Mouse (Mus musculus): ENCODE measurements at regions not wholly inside any gene's neighbourhood (a gene's known extent, or its start where the extent isn't known, plus 50 kb on each side); places are given as distances from the start of the nearest gene placed in this dataset.
A peak's percentile ranks its signal among the peaks of the same experiment; 100 is the strongest.

DNA sequence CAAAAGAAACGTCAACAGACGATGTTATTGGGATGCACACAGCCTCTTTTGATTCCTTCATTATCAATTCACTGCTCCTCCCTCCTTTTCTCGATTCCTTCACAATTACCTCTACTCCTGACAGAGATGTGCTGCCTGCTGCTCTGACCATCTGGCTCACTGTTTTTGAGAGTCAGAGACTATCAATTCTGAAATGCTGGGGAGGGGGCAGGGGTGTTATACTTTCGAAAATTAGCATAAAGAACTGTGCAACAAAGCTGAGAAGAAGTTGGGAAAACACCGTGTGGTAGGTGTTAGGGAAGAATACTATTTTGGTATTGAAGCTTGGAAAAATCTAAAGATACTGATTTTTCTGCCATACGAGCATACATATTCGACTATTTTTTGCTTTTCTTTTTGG, 96.4 kb downstream of the Nedd1 start:
- DNase-seq (ENCODE audit: low spot score): no peak

- no peak for DNase-seq (ENCODE audit: low spot score)
These were observed 106.4 kb downstream of the Nedd1 start for GRCm38 (mm10) chr10:92615684-92616379.

DNA sequence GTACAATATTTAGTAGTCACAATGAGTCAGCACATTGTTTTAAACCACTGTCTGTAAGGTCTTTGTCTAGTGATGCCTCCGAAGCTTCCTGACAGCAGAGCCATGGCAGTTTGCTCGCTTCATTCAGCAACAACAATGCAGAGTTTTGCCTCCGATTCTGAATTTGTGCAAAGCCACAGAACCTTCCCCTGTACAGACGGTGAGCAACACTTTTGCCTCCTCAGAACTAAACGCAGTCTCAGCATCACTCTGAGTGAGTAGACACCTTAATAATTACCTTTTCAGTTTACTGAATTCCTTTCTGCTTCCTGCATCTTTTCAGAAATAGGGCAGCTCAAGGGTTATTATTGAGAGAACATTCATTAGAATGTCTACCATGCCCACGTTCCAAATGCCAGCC, 107.9 kb downstream of the Nedd1 start:
- no peak for DNase-seq (ENCODE audit: low spot score)

- no peak for DNase-seq (ENCODE audit: low spot score)
These were observed 111.2 kb downstream of the Nedd1 start for GRCm38 (mm10) chr10:92611060-92611459.

DNA sequence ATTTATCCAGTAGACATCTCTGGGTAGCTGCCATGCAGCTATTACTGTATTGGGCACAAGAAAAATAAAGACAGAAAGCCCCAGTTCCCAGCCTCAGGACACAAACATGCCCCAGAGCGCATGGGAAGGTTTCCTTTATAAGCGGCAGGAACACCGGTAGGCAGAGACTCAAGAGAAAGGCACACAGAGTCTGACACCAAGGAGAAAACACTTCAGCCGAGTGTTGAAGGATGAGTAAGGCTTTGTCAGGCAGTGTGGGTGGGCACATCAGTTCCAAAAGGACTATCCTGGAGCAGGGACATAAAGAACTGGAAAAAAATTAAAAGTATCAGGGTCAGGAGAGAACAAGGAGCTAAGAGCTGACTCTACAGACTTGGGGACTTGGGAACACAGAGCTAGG, 115.5 kb downstream of the Nedd1 start:
- no peak for DNase-seq (ENCODE audit: low spot score)

DNA sequence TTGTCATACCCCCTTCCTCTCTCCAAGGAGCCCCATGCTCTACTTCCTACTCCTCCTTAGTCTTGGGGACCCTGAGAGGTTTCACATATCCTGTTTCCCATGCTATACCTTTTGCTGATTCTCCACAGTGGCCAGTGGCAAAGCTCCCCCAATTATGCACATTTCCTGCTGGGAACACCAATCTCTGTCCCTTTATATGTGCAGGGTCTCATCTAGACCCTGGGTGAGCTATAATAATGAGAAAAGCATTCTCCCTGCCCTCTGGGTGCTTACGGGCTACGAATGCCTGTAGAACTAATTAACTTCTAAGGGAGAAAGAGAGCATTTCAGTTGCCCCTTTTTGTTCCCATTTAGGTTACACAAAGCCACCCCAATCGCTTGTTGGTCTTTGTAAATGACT, 116.6 kb downstream of the Nedd1 start:
- DNase-seq (ENCODE audit: low spot score): no peak

GRCm38 (mm10) chr10:92600116-92600515, 122.1 kb downstream of the Nedd1 start:
- DNase-seq (ENCODE audit: low spot score): no peak

DNA sequence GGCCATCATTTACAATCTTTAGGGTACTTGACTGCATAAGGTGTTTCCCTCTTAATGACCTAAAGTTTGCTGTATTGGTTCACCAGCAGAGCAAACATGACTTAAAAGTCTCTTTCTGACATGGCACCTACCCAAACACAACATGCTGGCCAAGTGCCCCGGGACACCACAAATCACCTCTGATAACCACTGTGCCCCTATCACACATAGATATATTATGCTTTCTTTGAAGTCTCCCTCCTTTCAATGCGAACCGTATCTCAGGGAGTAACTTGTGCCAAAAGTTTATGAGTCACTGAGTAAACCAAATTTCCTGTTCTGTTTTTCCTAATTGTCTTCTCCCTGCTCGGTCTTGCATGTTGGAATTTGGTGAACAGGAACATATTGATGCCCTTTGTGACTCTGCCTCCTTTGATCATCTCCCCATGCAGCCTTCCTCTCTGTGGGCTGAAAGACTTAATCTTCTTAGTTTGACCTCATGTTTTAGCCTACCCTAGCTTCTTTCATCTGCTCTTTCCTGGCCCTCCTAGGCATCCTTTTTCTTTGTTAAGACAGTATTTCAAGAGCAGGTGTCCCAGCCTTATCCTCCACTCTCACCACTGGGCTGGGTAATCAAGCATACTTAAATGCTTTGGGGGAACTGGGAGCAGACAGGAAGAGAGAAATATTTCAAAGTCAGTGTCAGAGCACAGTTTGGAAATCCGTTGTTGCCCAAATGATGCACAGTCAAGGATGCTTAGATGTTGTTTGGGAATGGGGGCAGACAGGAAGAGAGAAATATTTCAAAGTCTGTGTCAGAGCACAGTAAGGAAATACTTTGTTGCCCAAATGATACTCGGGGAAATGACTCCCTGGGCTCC, 126.5 kb downstream of the Nedd1 start:
- DNase-seq (ENCODE audit: low spot score): no peak

DNA sequence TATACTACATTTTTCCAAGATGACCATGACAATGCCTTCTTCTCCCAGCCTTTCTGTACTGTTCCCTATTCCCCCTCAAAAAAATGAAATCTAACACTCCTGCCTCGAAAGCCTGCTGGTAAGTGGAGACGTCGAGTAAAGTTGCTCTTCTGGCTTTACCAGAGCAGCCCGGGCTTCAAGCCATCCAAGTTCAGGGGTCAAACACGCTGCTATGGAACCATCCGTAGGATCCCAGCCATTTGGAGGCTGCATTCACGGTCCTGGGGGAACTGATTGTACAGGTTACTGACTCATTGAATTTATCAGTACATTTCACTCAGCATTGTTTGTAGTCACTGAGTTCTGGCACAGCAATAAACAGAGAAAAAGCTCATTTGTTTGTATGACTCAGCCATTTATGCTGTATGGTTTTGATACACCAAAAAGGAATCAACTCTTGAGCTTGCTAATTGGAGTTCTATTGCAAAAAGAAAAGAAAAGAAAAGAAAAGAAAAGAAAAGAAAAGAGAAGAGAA, 128.2 kb downstream of the Nedd1 start:
- DNase-seq (ENCODE audit: low spot score): peak; percentile 19

GRCm38 (mm10) chr10:92578872-92579271, 143.3 kb downstream of the Nedd1 start:
- DNase-seq (ENCODE audit: low spot score): no peak

- DNase-seq (ENCODE audit: low spot score): no peak
These were observed 151.7 kb downstream of the Nedd1 start for GRCm38 (mm10) chr10:92570496-92570895.

DNA sequence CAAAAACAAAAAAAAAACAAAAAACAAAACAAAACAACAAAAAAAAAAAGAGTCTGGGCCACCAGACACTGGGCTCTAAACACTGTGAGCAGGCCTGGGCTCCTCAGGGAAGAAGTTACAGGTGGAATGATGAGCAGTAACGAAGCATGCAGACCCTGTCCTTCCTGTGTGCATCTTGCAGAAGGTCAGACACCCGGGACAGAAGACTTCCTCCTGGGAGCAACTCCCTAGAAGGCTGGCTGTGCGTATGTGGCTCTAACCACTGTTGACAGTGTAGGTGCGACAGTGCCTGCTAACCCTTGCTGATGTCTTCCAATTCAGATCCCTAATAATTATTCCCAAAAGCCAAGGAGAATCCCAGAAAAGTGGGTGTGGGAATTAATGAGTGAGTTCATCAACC, 164.8 kb downstream of the Nedd1 start:
- DNase-seq (ENCODE audit: low spot score): no peak

DNA sequence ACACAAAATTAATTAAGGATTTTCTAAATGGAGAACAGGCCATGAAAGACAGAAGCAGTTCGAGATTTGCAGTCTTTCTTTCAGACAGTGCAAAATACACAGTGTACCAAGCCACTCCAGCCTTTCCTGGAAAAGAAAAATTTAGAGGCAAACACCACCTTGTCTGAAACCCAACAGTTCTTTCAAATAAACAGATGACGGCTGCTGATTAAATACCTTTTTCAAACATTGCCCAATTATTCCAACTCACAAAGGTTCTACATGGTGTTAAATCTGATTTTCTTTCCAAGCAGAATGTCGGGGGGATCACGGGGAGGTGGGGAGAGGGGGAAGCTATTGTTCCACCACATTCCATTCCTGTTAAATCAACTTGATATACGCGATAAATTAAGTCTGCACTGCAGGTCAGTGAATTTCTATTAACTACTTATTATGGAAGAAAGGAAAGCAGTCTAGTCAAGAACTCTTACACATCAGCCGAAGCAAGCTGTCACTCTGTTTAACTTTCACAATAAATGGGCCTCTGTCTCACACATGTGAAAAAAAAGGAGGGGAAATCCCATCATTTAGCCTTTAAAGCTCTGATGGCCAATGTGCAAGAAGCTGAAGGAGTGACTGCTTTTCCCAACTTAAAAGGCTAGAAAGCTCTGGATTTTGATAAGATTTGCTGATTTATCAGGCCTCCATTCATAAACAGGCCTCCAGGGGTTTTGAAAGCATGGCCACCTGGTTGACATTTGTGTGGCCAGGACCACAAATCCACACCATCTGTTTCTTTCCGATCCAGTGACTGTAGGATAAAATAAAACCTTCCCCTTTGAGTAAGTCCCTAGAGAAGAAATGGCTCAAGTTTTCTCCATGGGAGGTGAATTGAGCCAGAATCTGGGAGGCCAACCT, 165.4 kb downstream of the Nedd1 start:
- DNase-seq (ENCODE audit: low spot score): no peak

GRCm38 (mm10) chr10:92555727-92556525, 166.3 kb downstream of the Nedd1 start:
- DNase-seq (ENCODE audit: low spot score): no peak

- no peak for DNase-seq (ENCODE audit: low spot score)
These were observed 168.3 kb downstream of the Nedd1 start for GRCm38 (mm10) chr10:92553966-92554365.

DNA sequence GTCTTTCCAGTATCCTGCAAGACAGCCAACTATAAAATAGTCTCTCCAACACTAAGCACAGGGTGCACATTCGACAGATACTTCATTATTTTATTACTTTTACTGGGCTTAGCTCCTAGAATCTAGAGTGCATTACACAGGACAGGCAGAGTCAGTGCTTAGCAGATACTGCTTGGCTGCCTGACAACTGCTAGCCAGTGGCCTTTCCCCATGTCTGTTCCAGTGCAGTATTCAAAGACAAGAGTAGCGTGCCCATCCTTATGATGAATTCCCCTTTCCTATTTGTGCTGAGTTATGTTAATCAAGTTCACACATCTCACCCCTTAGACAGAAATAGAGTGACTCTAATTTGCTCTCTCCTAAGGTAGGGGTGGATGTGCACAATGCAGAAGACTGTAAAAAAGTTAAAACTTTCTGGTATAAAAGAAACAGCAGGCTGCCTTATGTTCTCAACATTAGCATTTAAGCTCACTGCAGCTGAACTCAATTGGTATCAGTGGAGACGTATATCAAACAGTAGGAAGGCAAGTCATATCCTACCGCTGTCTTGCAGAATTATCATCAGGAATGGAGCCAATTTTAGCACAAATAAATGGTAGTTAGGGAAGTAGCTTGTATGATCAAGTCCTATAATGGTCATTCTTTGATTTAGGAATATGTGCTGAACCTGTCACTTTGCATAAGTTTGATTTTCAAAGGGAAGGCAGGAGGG, 173.2 kb downstream of the Nedd1 start:
- DNase-seq (ENCODE audit: low spot score): no peak

GRCm38 (mm10) chr10:92538433-92538832, 183.8 kb downstream of the Nedd1 start:
- no peak for DNase-seq (ENCODE audit: low spot score)

DNA sequence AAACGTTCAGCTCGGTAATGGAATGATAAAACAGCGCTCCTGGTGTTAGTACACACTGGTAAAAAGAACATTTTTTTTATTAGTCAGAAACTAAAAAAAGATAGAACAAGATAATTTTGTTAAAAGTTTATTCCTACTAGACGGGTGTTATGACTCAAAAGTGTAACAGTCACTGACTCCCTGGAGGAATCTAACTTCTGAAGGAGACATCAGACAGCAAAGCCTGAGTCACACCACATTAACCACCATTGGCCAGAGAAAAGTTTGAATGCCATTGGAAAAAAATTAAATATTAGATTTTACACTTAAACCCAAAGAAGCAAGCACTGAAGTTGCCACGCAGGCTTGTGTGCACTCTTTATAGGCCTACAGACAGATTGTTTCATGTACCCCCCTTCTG, 205.3 kb downstream of the Nedd1 start:
- no peak for DNase-seq (ENCODE audit: low spot score)

DNA sequence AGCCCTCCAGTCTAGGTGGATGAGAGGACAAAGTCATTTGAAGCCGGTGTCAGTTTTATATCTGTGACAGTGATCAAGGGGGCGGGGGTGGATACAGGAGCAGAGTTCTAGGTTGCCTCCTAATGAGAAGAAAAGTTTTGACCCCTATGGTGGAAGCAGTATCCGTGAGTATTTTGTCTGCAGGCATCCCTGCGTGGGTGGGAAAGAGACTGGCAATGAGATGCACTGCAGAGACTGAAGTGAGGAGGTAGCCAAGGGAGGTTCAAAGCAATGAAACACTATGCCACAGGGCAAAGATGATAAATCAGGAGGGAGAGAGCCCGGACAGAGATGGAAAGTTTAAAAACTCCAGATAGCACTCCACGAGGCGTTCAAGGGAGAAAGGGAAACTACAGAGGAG, 210.5 kb downstream of the Nedd1 start:
- no peak for DNase-seq (ENCODE audit: low spot score)

GRCm38 (mm10) chr10:92510677-92511076, 211.5 kb downstream of the Nedd1 start:
- DNase-seq (ENCODE audit: low spot score): no peak

GRCm38 (mm10) chr10:92504271-92504670, 217.9 kb downstream of the Nedd1 start:
- DNase-seq (ENCODE audit: low spot score): no peak
